Mouse (Mus musculus) midbrain, postnatal 0 days (tissue): ENCODE data around the gene Unc93a2. TPM values are rescaled to one million over a fixed set of nuclear protein-coding genes. Genes with fewer than 3 reads are reported as not detected.
A peak's percentile ranks its signal among the peaks of the same experiment; 100 is the strongest.
"Not testable (repeated sequence)": the region's sequence is repeated elsewhere in the genome, so short reads cannot be mapped to it uniquely, and the experiment has no call there.

Source experiments
- ATAC-seq: fragments of 200-750 bp; cut with Nextera tagmentation; 2 replicates; pipeline ENCODE4 v1.8.0; 2017; ENCODE audit warnings: moderate number of reproducible peaks, mild to moderate bottlenecking, moderate TSS enrichment, moderate library complexity; ENCODE audit not compliant: low FRiP score
- DNase-seq: peaks from one replicate; pipeline ENCODE4 v3.0.0-alpha.2; 2015; ENCODE audit warnings: low spot score
- H3K27ac ChIP-seq: fragments of 300-500 bp; sonication (generic); 2 replicates; pipeline ENCODE4 v1.5.1; 2014; ENCODE audit warnings: low read depth, mild to moderate bottlenecking, low read length, mixed read lengths
- H3K27me3 ChIP-seq: fragments of 300-500 bp; sonication (generic); 2 replicates; pipeline ENCODE4 v1.6.1; 2014; ENCODE audit warnings: low read length, control low read depth, mixed read lengths; ENCODE audit not compliant: insufficient read depth
- H3K36me3 ChIP-seq: fragments of 300-500 bp; sonication (generic); 2 replicates; pipeline ENCODE4 v1.6.1; 2014; ENCODE audit warnings: low read length, control low read depth, mixed read lengths; ENCODE audit not compliant: insufficient read depth
- H3K4me1 ChIP-seq: fragments of 300-500 bp; sonication (generic); 2 replicates; pipeline ENCODE4 v1.6.1; 2014; ENCODE audit warnings: mild to moderate bottlenecking, control low read depth, antibody characterized with exemption, low read length, mixed read lengths; ENCODE audit not compliant: insufficient read depth
- H3K4me2 ChIP-seq: fragments of 300-500 bp; sonication (generic); 2 replicates; pipeline ENCODE4 v1.6.1; 2014; ENCODE audit warnings: low read depth, mild to moderate bottlenecking, low read length, mixed read lengths; ENCODE audit not compliant: poor library complexity, severe bottlenecking
- H3K4me3 ChIP-seq: fragments of 300-500 bp; sonication (generic); 2 replicates; pipeline ENCODE4 v1.5.1; 2014; ENCODE audit warnings: low read depth, mild to moderate bottlenecking, low read length, moderate library complexity
- H3K9ac ChIP-seq: fragments of 300-500 bp; sonication (generic); replicated peaks from 2 replicates; pipeline ENCODE4 v1.6.1; 2014; ENCODE audit warnings: mild to moderate bottlenecking, low read length, moderate library complexity, mixed read lengths; ENCODE audit not compliant: poor library complexity, severe bottlenecking
- H3K9me3 ChIP-seq: fragments of 300-500 bp; sonication (generic); 2 replicates; pipeline ENCODE4 v1.6.1; 2016; ENCODE audit warnings: low read length, control low read depth
- CTCF ChIP-seq: IDR thresholded peaks from 2 replicates; pipeline ENCODE4 v1.5.1; 2016; ENCODE audit warnings: antibody characterized with exemption, mild to moderate bottlenecking
- WGBS: fragments of 180-500 bp; shearing (Covaris S2); extraction: QIAGEN DNeasy Blood & Tissue Kit; methylation state at CpG from one replicate; pipeline ENCODE4 v1.1.7; 2014; 5-methylcytosine and 5-hydroxymethylcytosine counted together
- polyA plus RNA-seq: library from polyadenylated mRNA; unstranded; fragments of >200 nt; fragmentation: Nextera tagmentation; extraction: Ambion mirVana; gene quantifications from 2 replicates; pipeline ENCODE4 v1.2.1, GENCODE M21; 2015
- total RNA-seq: library from RNA; depleted of rRNA; stranded (reverse); fragments of >200 nt; gene quantifications from 2 replicates; pipeline ENCODE4 v1.2.3, GENCODE M21; 2014; rRNA removed

The Unc93a2 gene
- total RNA-seq, result 0.19 TPM in 1 of 2 replicates, not detected in the other
- 0.05 TPM in 1 of 2 replicates, not detected in the other for polyA plus RNA-seq

- not testable (repeated sequence) for ATAC-seq, H3K4me3 ChIP-seq, H3K27me3 ChIP-seq, H3K4me1 ChIP-seq, DNase-seq, H3K36me3 ChIP-seq, H3K27ac ChIP-seq, H3K9ac ChIP-seq, H3K4me2 ChIP-seq, H3K9me3 ChIP-seq
- WGBS, result 70% methylated on average over 3 of the region's 3 CpGs
These were observed at the start of gene Unc93a2 for GRCm38 (mm10) chr17:7385364-7385763. Gene Unc93a2, minus strand, starts transcription at chr17:7385464.

- H3K9ac ChIP-seq, H3K4me2 ChIP-seq, H3K36me3 ChIP-seq, H3K9me3 ChIP-seq, H3K27ac ChIP-seq, H3K4me1 ChIP-seq, H3K4me3 ChIP-seq, H3K27me3 ChIP-seq, ATAC-seq, DNase-seq: not testable (repeated sequence)
- 85% methylated on average over 4 of the region's 4 CpGs for WGBS
These were observed 48.9 kb upstream of the Unc93a2 start for GRCm38 (mm10) chr17:7434121-7434520.

GRCm38 (mm10) chr17:7430210-7430631 lies 45.0 kb upstream of the Unc93a2 start:
- not testable (repeated sequence) for H3K4me1 ChIP-seq, DNase-seq, ATAC-seq, H3K27me3 ChIP-seq, H3K9ac ChIP-seq, H3K4me2 ChIP-seq, H3K9me3 ChIP-seq, H3K36me3 ChIP-seq, H3K4me3 ChIP-seq, H3K27ac ChIP-seq
- WGBS, result 76% methylated on average over 4 of the region's 4 CpGs

- H3K9me3 ChIP-seq, H3K9ac ChIP-seq, H3K27me3 ChIP-seq, H3K4me3 ChIP-seq, H3K4me2 ChIP-seq, H3K27ac ChIP-seq, H3K36me3 ChIP-seq, H3K4me1 ChIP-seq: not testable (repeated sequence)
- 31% methylated on average over 3 of the region's 3 CpGs for WGBS
- ATAC-seq (peak; percentile 90), DNase-seq (peak; percentile 5)
- TF ChIP-seq CTCF, result peak; percentile 67
These were observed 35.1 kb upstream of the Unc93a2 start for GRCm38 (mm10) chr17:7420191-7420973.

GRCm38 (mm10) chr17:7414601-7415310 lies 29.5 kb upstream of the Unc93a2 start:
- not testable (repeated sequence) for H3K4me3 ChIP-seq, H3K9ac ChIP-seq, H3K9me3 ChIP-seq, H3K36me3 ChIP-seq, H3K27ac ChIP-seq, H3K4me2 ChIP-seq, DNase-seq, H3K27me3 ChIP-seq, H3K4me1 ChIP-seq, ATAC-seq
- 89% methylated on average over 6 of the region's 9 CpGs for WGBS

- DNase-seq, H3K27ac ChIP-seq, H3K4me3 ChIP-seq, ATAC-seq, H3K9ac ChIP-seq, H3K36me3 ChIP-seq, H3K4me1 ChIP-seq, H3K9me3 ChIP-seq, H3K27me3 ChIP-seq, H3K4me2 ChIP-seq: not testable (repeated sequence)
- 85% methylated on average over 8 of the region's 8 CpGs for WGBS
These were observed 28.1 kb upstream of the Unc93a2 start for GRCm38 (mm10) chr17:7413336-7413735.

- WGBS, result 72% methylated on average over 6 of the region's 6 CpGs
- H3K4me1 ChIP-seq, H3K9ac ChIP-seq, H3K27ac ChIP-seq, ATAC-seq, H3K9me3 ChIP-seq, H3K36me3 ChIP-seq, H3K4me2 ChIP-seq, H3K4me3 ChIP-seq, H3K27me3 ChIP-seq, DNase-seq: not testable (repeated sequence)
These were observed 14.5 kb upstream of the Unc93a2 start for GRCm38 (mm10) chr17:7399770-7400169.

GRCm38 (mm10) chr17:7398198-7398847 lies 13.1 kb upstream of the Unc93a2 start:
- not testable (repeated sequence) for H3K36me3 ChIP-seq, H3K4me3 ChIP-seq, H3K4me2 ChIP-seq, ATAC-seq, H3K4me1 ChIP-seq, H3K9ac ChIP-seq, H3K27me3 ChIP-seq, H3K27ac ChIP-seq, H3K9me3 ChIP-seq, DNase-seq
- WGBS, result 94% methylated on average over 6 of the region's 6 CpGs
